Mouse (Mus musculus) stomach, postnatal 0 days (tissue): ENCODE data around the gene Immp2l. TPM values are rescaled to one million over a fixed set of nuclear protein-coding genes. Genes with fewer than 3 reads are reported as not detected.

ENCODE experiments used
- ATAC-seq: fragments of 200-750 bp; cut with Nextera tagmentation; 2 replicates; pipeline ENCODE4 v1.8.0; 2017; ENCODE audit not compliant: low FRiP score, low TSS enrichment
- DNase-seq: peaks from one replicate; pipeline ENCODE4 v3.0.0-alpha.2; 2016; ENCODE audit warnings: low spot score
- H3K27ac ChIP-seq: fragments of 300-500 bp; sonication (generic); replicated peaks from 2 replicates; pipeline ENCODE4 v1.5.1; 2014; ENCODE audit warnings: mild to moderate bottlenecking, control low read depth
- H3K27me3 ChIP-seq: fragments of 300-500 bp; sonication (generic); 2 replicates; pipeline ENCODE4 v1.6.1; 2014; ENCODE audit warnings: low read length; ENCODE audit not compliant: control insufficient read depth, insufficient read depth
- H3K36me3 ChIP-seq: fragments of 300-500 bp; sonication (generic); 2 replicates; pipeline ENCODE4 v1.6.1; 2014; ENCODE audit warnings: low read length, mixed read lengths; ENCODE audit not compliant: control insufficient read depth, insufficient read depth
- H3K4me1 ChIP-seq: fragments of 300-500 bp; sonication (generic); replicated peaks from 2 replicates; pipeline ENCODE4 v1.6.1; 2014; ENCODE audit warnings: antibody characterized with exemption; ENCODE audit not compliant: control insufficient read depth, insufficient read depth
- H3K4me2 ChIP-seq: fragments of 300-500 bp; sonication (generic); replicated peaks from 2 replicates; pipeline ENCODE4 v1.6.1; 2014; ENCODE audit warnings: low read depth, mild to moderate bottlenecking, control low read depth, moderate library complexity
- H3K4me3 ChIP-seq: fragments of 300-500 bp; sonication (generic); 2 replicates; pipeline ENCODE4 v1.5.1; 2014; ENCODE audit warnings: low read depth, low read length, control low read depth
- H3K9ac ChIP-seq: fragments of 300-500 bp; sonication (generic); 2 replicates; pipeline ENCODE4 v1.6.1; 2014; ENCODE audit warnings: mild to moderate bottlenecking, low read length, control low read depth, mixed read lengths
- H3K9me3 ChIP-seq: fragments of 300-500 bp; sonication (generic); 2 replicates; pipeline ENCODE4 v1.6.1; 2016; ENCODE audit warnings: low read length; ENCODE audit not compliant: control insufficient read depth
- CTCF ChIP-seq: IDR thresholded peaks from 2 replicates; pipeline ENCODE4 v1.5.1; 2016; ENCODE audit warnings: antibody characterized with exemption, low read depth, mild to moderate bottlenecking, moderate library complexity
- EP300 ChIP-seq: optimal IDR thresholded peaks from 2 replicates; pipeline ENCODE3; 2016; ENCODE audit warnings: antibody characterized with exemption
- WGBS: fragments of 180-500 bp; shearing (Covaris S2); extraction: QIAGEN DNeasy Blood & Tissue Kit; methylation state at CpG from one replicate; pipeline ENCODE4 v1.1.7; 2014; 5-methylcytosine and 5-hydroxymethylcytosine counted together
- polyA plus RNA-seq: library from polyadenylated mRNA; unstranded; fragments of >200 nt; fragmentation: Nextera tagmentation; extraction: Ambion mirVana; gene quantifications from 2 replicates; pipeline ENCODE4 v1.2.1, GENCODE M21; 2015

Immp2l gene
- polyA plus RNA-seq, 1 experiment from 2014 or later = 15.0 TPM

- TF ChIP-seq EP300 (no peak), CTCF (no peak)
- DNase-seq (no peak), ATAC-seq (no peak)
- H3K4me2 ChIP-seq = no peak overlapping the region
- H3K4me1 ChIP-seq = no peaks in the 10 kb centered on the region
- no peaks in the 10 kb centered on the region for H3K36me3 ChIP-seq
- no peak overlapping the region for H3K9ac ChIP-seq
- no peak overlapping the region for H3K27ac ChIP-seq
- no peaks in the 10 kb centered on the region for H3K27me3 ChIP-seq
- 78% methylated on average over 8 of the region's 8 CpGs for WGBS
- H3K4me3 ChIP-seq = no peak overlapping the region
- H3K9me3 ChIP-seq = no peaks in the 10 kb centered on the region
These were observed 626.1 kb downstream of the Immp2l start for GRCm38 (mm10) chr12:41649826-41650541.

DNA sequence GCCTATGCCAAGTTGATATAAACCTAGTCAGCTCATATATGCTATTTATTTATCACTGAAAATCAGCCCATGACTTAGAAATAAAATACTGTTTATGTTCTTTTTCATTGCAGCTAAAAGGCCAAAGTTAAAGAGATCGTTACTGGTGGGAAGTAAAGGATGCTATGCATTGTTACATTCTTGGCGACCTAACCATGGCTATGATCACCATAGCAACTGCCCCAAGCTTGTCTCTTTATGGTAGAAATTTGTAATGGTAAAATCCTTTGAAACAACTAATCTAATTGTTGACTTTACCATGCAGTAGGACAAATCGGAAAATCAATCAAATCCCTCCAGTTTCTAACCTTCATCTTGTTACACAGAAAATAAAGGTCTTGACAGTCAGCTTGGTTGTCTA, 644.4 kb downstream of the Immp2l start:
- 78% methylated on average over 3 of the region's 3 CpGs for WGBS
- Histone ChIP-seq H3K27me3 (no peaks in the 10 kb centered on the region), H3K9me3 (no peaks in the 10 kb centered on the region), H3K4me3 (no peak overlapping the region), H3K4me1 (no peaks in the 10 kb centered on the region), H3K36me3 (no peaks in the 10 kb centered on the region), H3K4me2 (no peak overlapping the region), H3K9ac (no peak overlapping the region), H3K27ac (no peak overlapping the region)
- TF ChIP-seq EP300 = no peak
- TF ChIP-seq CTCF = no peak
- DNase-seq (no peak), ATAC-seq (no peak)

- Histone ChIP-seq H3K4me1 (no peaks in the 10 kb centered on the region), H3K36me3 (no peaks in the 10 kb centered on the region), H3K27ac (no peak overlapping the region), H3K9ac (no peak overlapping the region), H3K27me3 (no peaks in the 10 kb centered on the region), H3K4me3 (no peak overlapping the region), H3K9me3 (no peaks in the 10 kb centered on the region), H3K4me2 (no peak overlapping the region)
- DNase-seq = no peak
- TF ChIP-seq CTCF = no peak
- TF ChIP-seq EP300 = no peak
- ATAC-seq = no peak
- 67% methylated on average over 1 of the region's 1 CpGs for WGBS
These were observed 645.6 kb downstream of the Immp2l start for GRCm38 (mm10) chr12:41669481-41669880.

GRCm38 (mm10) chr12:41674861-41675260, 651.0 kb downstream of the Immp2l start:
- no peak for DNase-seq
- Histone ChIP-seq H3K27ac (no peak overlapping the region), H3K9me3 (no peaks in the 10 kb centered on the region), H3K27me3 (no peaks in the 10 kb centered on the region), H3K4me1 (no peaks in the 10 kb centered on the region), H3K9ac (no peak overlapping the region), H3K36me3 (no peaks in the 10 kb centered on the region), H3K4me2 (no peak overlapping the region), H3K4me3 (no peak overlapping the region)
- TF ChIP-seq CTCF (no peak), EP300 (no peak)
- no peak for ATAC-seq
- 30% methylated on average over 2 of the region's 2 CpGs for WGBS

DNA sequence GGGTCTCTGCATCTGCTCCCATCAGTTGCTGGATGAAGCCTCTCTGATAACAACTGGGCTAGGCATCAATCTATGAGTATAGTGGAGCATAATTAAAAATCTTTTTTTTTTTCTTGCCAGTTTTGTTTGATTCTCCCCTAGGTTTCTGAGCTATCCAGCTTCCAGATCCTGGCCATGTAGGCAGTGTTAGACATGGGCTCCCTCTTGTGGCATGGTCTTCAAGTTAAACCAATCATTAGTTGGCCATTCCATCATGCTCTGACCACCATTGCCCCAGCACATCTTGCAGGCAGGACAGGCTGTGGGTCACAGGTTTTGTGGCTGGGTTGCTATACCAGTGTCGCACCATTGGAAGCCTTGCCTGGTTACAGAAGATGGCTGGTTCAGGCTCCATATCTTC, 656.3 kb downstream of the Immp2l start:
- Histone ChIP-seq H3K9ac (no peak overlapping the region), H3K27me3 (no peaks in the 10 kb centered on the region), H3K36me3 (no peaks in the 10 kb centered on the region), H3K9me3 (no peaks in the 10 kb centered on the region), H3K4me1 (no peaks in the 10 kb centered on the region), H3K4me2 (no peak overlapping the region), H3K27ac (no peak overlapping the region), H3K4me3 (no peak overlapping the region)
- TF ChIP-seq CTCF (peak; percentile 71), EP300 (no peak)
- DNase-seq = no peak
- ATAC-seq = no peak
- WGBS = 93% methylated on average over 1 of the region's 1 CpGs

DNA sequence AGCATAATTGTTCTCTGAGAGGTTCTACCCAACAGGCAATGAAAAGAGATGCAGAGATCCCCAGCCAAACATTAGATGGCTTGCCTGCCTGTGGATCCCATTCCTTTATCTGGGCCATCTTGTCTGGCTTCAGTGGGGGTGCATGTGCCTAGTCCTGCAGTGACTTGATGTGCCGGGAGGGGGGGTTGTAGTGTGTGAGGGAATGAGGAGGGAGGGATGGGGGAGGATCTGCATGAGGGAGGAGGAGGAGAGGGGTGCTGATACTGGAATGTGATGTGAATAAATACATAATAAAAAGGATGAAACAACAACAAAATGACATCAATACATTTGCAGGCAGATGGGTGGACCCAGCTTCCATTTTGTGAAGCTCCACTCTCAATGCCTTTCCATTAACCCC, 658.3 kb downstream of the Immp2l start:
- no peak overlapping the region for H3K27ac ChIP-seq
- DNase-seq (no peak), ATAC-seq (no peak)
- no peaks in the 10 kb centered on the region for H3K9me3 ChIP-seq
- H3K36me3 ChIP-seq = no peaks in the 10 kb centered on the region
- no peak overlapping the region for H3K4me3 ChIP-seq
- H3K4me2 ChIP-seq = no peak overlapping the region
- TF ChIP-seq EP300 (no peak), CTCF (no peak)
- no peaks in the 10 kb centered on the region for H3K27me3 ChIP-seq
- no peaks in the 10 kb centered on the region for H3K4me1 ChIP-seq
- WGBS = 83% methylated on average over 1 of the region's 1 CpGs
- no peak overlapping the region for H3K9ac ChIP-seq
